Mouse (Mus musculus): ENCODE measurements around the gene Naa40.

GRCm38 (mm10) chr19:7267091-7267741 lies 26.2 kb upstream of the Naa40 start, which contains the start of gene Rcor2:
- TF ChIP-seq POLR2A (IDR thresholded peaks at IDR 0.05; ENCODE audit: low read depth, low read length) (no peak), CTCF (IDR thresholded peaks at IDR 0.05; ENCODE audit: extremely low read depth, insufficient read depth, insufficient read length, insufficient replicate concordance) (no peak)

Measured in spleen, adult 2 months (tissue).